Mouse (Mus musculus) liver, embryonic 16.5 days (tissue): ENCODE measurements around the gene Ubac2. TPM values are rescaled to one million over a fixed set of nuclear protein-coding genes. Genes with fewer than 3 reads are reported as not detected.

Source experiments
- ATAC-seq: fragments of 200-750 bp; cut with Nextera tagmentation; 2 replicates; pipeline ENCODE4 v1.8.0; 2017; ENCODE audit warnings: low read depth, mild to moderate bottlenecking, moderate number of reproducible peaks, moderate library complexity
- H3K27ac ChIP-seq: fragments of 300-500 bp; sonication (generic); 2 replicates; pipeline ENCODE4 v1.5.1; 2014; ENCODE audit warnings: mild to moderate bottlenecking, low read length
- H3K27me3 ChIP-seq: fragments of 300-500 bp; sonication (generic); 2 replicates; pipeline ENCODE4 v1.6.1; 2014; ENCODE audit warnings: low read depth, low read length, mixed read lengths; ENCODE audit not compliant: control insufficient read depth, insufficient read depth
- H3K36me3 ChIP-seq: fragments of 300-500 bp; sonication (generic); 2 replicates; pipeline ENCODE4 v1.6.1; 2014; ENCODE audit warnings: mild to moderate bottlenecking; ENCODE audit not compliant: control insufficient read depth, insufficient read depth
- H3K4me1 ChIP-seq: fragments of 300-500 bp; sonication (generic); 2 replicates; pipeline ENCODE4 v1.6.1; 2014; ENCODE audit warnings: low read depth, low read length, mixed read lengths; ENCODE audit not compliant: control insufficient read depth
- H3K4me2 ChIP-seq: fragments of 300-500 bp; sonication (generic); 2 replicates; pipeline ENCODE4 v1.6.1; 2014; ENCODE audit warnings: low read depth, low read length, mixed read lengths
- H3K4me3 ChIP-seq: fragments of 300-500 bp; sonication (generic); 2 replicates; pipeline ENCODE4 v1.5.1; 2014; ENCODE audit warnings: low read depth, mild to moderate bottlenecking, low read length
- H3K9ac ChIP-seq: fragments of 300-500 bp; sonication (generic); 2 replicates; pipeline ENCODE4 v1.6.1; 2014; ENCODE audit warnings: low read depth, low read length
- H3K9me3 ChIP-seq: fragments of 300-500 bp; sonication (generic); replicated peaks from 2 replicates; pipeline ENCODE4 v1.6.1; 2016; ENCODE audit warnings: low read length; ENCODE audit not compliant: control insufficient read depth
- WGBS: fragments of 180-500 bp; shearing (Covaris S2); extraction: QIAGEN DNeasy Blood & Tissue Kit; methylation state at CpG from one replicate; pipeline ENCODE4 v1.1.7; 2014; ENCODE audit not compliant: insufficient replicate concordance; 5-methylcytosine and 5-hydroxymethylcytosine counted together
- polyA plus RNA-seq: library from polyadenylated mRNA; unstranded; fragments of >200 nt; fragmentation: Nextera tagmentation; extraction: Ambion mirVana; gene quantifications from 2 replicates; pipeline ENCODE4 v1.2.1, GENCODE M21; 2015

Gene Ubac2
- polyA plus RNA-seq, 1 experiment from 2014 or later: 22.1 TPM

- no peak overlapping the region for H3K27ac ChIP-seq
Measured at GRCm38 (mm10) chr14:121991921-121992320, 113.5 kb downstream of the Ubac2 start.

GRCm38 (mm10) chr14:121992395-121993280, 114.2 kb downstream of the Ubac2 start:
- Histone ChIP-seq H3K4me3 (no peak overlapping the region), H3K9ac (no peak overlapping the region), H3K4me2 (no peak overlapping the region), H3K36me3 (no peaks in the 10 kb centered on the region), H3K4me1 (peaks cover 4% of the 10 kb centered on the region; the same call in 1 of the 2 replicates), H3K9me3 (no peaks in the 10 kb centered on the region), H3K27ac (no peak overlapping the region), H3K27me3 (no peaks in the 10 kb centered on the region)
- WGBS: 55% methylated on average over 13 of the region's 13 CpGs
- ATAC-seq: no peak; the same call in 1 of the 2 replicates

More at GRCm38 (mm10) chr14:121991921-121992320, 113.5 kb downstream of the Ubac2 start:
- Histone ChIP-seq H3K9me3 (no peaks in the 10 kb centered on the region), H3K4me2 (no peak overlapping the region), H3K4me1 (peaks cover 4% of the 10 kb centered on the region; the same call in 1 of the 2 replicates), H3K27me3 (no peaks in the 10 kb centered on the region), H3K4me3 (no peak overlapping the region), H3K36me3 (no peaks in the 10 kb centered on the region), H3K9ac (no peak overlapping the region)
- no peak for ATAC-seq

GRCm38 (mm10) chr14:121993616-121994015, 115.2 kb downstream of the Ubac2 start:
- Histone ChIP-seq H3K27me3 (no peaks in the 10 kb centered on the region), H3K4me3 (no peak overlapping the region), H3K27ac (no peak overlapping the region), H3K9me3 (no peaks in the 10 kb centered on the region), H3K4me1 (peaks cover 4% of the 10 kb centered on the region; the same call in 1 of the 2 replicates), H3K36me3 (no peaks in the 10 kb centered on the region), H3K4me2 (no peak overlapping the region), H3K9ac (no peak overlapping the region)
- ATAC-seq: no peak
- WGBS: 75% methylated on average over 4 of the region's 4 CpGs

- 78% methylated on average over 17 of the region's 17 CpGs for WGBS
- Histone ChIP-seq H3K4me1 (peaks cover 4% of the 10 kb centered on the region; the same call in 1 of the 2 replicates), H3K4me3 (no peak overlapping the region), H3K36me3 (no peaks in the 10 kb centered on the region), H3K4me2 (no peak overlapping the region), H3K9me3 (no peaks in the 10 kb centered on the region), H3K27ac (no peak overlapping the region), H3K27me3 (no peaks in the 10 kb centered on the region), H3K9ac (no peak overlapping the region)
- no peak for ATAC-seq
Measured at GRCm38 (mm10) chr14:121994171-121994700, 115.8 kb downstream of the Ubac2 start.

DNA sequence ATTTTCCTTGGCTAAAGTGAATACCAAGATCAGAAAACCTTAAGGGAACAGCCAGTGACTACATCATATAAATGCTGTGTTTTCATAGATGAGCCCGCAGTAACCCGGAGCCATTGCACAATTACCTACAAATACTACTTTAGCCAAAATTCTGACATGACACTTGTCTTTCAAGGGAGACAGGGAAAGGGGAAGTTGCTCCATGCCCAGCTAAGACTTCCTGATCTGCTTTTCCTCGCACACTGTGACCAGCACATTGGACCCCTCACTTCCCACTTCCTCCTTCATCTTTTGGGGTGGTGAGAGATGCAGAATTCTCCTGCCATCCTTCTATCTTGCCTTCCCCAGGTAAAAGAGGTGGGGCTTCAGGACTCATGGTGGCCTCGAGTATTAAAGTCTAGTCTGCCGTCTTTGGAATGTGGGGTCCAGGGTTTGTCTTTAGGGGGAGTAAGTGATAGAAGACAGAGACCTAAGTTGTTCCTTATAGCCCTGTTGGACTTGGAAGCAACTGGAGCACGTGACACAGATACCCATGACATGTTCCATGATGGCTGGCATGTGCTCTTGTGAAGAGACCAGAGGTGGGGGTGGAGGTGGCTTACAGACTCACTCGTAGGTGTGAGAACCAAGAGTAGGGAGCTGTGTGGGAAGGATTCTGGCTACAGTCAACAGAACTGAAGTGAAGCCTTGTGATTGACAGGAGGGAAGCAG, 116.6 kb downstream of the Ubac2 start:
- Histone ChIP-seq H3K4me2 (no peak overlapping the region), H3K4me3 (no peak overlapping the region), H3K9me3 (no peaks in the 10 kb centered on the region), H3K36me3 (no peaks in the 10 kb centered on the region), H3K4me1 (peaks cover 4% of the 10 kb centered on the region; the same call in 1 of the 2 replicates), H3K9ac (no peak overlapping the region), H3K27me3 (no peaks in the 10 kb centered on the region), H3K27ac (no peak overlapping the region)
- 51% methylated on average over 7 of the region's 7 CpGs for WGBS
- ATAC-seq: no peak; the same call in 1 of the 2 replicates

GRCm38 (mm10) chr14:121995557-121995870, 117.1 kb downstream of the Ubac2 start:
- 6% methylated on average over 1 of the region's 1 CpGs for WGBS

GRCm38 (mm10) chr14:121996786-121997185, 118.4 kb downstream of the Ubac2 start:
- H3K4me3 ChIP-seq: no peak overlapping the region
- no peaks in the 10 kb centered on the region for H3K36me3 ChIP-seq
- H3K27me3 ChIP-seq: no peaks in the 10 kb centered on the region
- 82% methylated on average over 8 of the region's 8 CpGs for WGBS
- H3K4me2 ChIP-seq: no peak overlapping the region
- H3K27ac ChIP-seq: no peak overlapping the region
- peaks cover 3% of the 10 kb centered on the region; the same call in 1 of the 2 replicates for H3K4me1 ChIP-seq
- no peak overlapping the region for H3K9ac ChIP-seq
- no peak for ATAC-seq
- H3K9me3 ChIP-seq: no peaks in the 10 kb centered on the region

More at GRCm38 (mm10) chr14:121995557-121995870, 117.1 kb downstream of the Ubac2 start:
- Histone ChIP-seq H3K36me3 (no peaks in the 10 kb centered on the region), H3K4me3 (no peak overlapping the region), H3K27ac (no peak overlapping the region), H3K27me3 (no peaks in the 10 kb centered on the region), H3K4me1 (peaks cover 4% of the 10 kb centered on the region; the same call in 1 of the 2 replicates), H3K4me2 (no peak overlapping the region), H3K9ac (no peak overlapping the region), H3K9me3 (no peaks in the 10 kb centered on the region)
- no peak for ATAC-seq

GRCm38 (mm10) chr14:121999455-121999854, 121.0 kb downstream of the Ubac2 start:
- H3K9ac ChIP-seq: no peak overlapping the region
- H3K27ac ChIP-seq: no peak overlapping the region
- no peaks in the 10 kb centered on the region for H3K27me3 ChIP-seq
- H3K36me3 ChIP-seq: no peaks in the 10 kb centered on the region
- no peak for ATAC-seq
- no peaks in the 10 kb centered on the region for H3K9me3 ChIP-seq
- peaks cover 8% of the 10 kb centered on the region; the same call in 1 of the 2 replicates for H3K4me1 ChIP-seq
- H3K4me3 ChIP-seq: no peak overlapping the region
- WGBS: 71% methylated on average over 8 of the region's 8 CpGs
- no peak overlapping the region for H3K4me2 ChIP-seq
